Mouse (Mus musculus) bone marrow, adult 2 months (tissue): ENCODE results near the gene Cers3.

ENCODE experiments used
- CTCF ChIP-seq: fragments of 200-500 bp; IDR thresholded peaks from 2 replicates; pipeline ENCODE4 v1.5.1; 2011; ENCODE audit warnings: low read length, control low read depth; ENCODE audit not compliant: control insufficient read depth, insufficient read depth
- POLR2A ChIP-seq: fragments of 200-500 bp; IDR thresholded peaks from 2 replicates; pipeline ENCODE4 v1.6.1; 2011; ENCODE audit warnings: low read depth, mild to moderate bottlenecking, control low read depth, low read length, borderline replicate concordance; ENCODE audit not compliant: control insufficient read depth

DNA sequence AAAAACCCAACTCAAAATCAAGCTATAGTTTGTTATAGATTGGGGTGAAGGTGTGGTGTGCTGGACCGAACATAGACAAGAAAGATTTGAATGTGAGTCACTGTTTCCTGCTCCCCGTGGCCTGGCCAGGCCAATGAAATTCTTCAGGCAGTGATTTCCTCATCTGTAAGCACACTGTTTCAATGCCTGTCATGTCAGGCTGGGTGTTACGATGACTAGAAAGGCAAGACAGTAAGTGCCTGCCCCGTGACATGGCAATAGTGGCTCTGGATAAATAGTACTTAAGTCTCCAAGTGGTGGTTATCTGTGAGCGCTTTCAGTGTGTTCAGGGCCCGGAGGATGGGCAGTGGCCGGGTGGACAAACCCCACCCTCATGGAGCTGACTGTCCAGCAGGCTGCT is 3.7 kb downstream of the Cers3 start:
- TF ChIP-seq CTCF (no peak), POLR2A (no peak)
